Mouse (Mus musculus) neural tube, embryonic 14.5 days (tissue): ENCODE results near the gene Gm5039. TPM values are rescaled to one million over a fixed set of nuclear protein-coding genes. Genes with fewer than 3 reads are reported as not detected.
"Not testable (repeated sequence)": the region's sequence is repeated elsewhere in the genome, so short reads cannot be mapped to it uniquely, and the experiment has no call there.

ENCODE experiments used
- ATAC-seq: fragments of 200-750 bp; cut with Nextera tagmentation; 2 replicates; pipeline ENCODE4 v1.8.0; 2017; ENCODE audit warnings: low read depth, mild to moderate bottlenecking, moderate TSS enrichment, moderate library complexity
- H3K27ac ChIP-seq: fragments of 300-500 bp; sonication (generic); 2 replicates; pipeline ENCODE4 v1.5.1; 2014; ENCODE audit warnings: low read depth, mild to moderate bottlenecking, control low read depth, low read length, moderate library complexity, mixed read lengths
- H3K27me3 ChIP-seq: fragments of 300-500 bp; sonication (generic); 2 replicates; pipeline ENCODE4 v1.6.1; 2014; ENCODE audit warnings: low read length; ENCODE audit not compliant: control insufficient read depth, insufficient read depth
- H3K36me3 ChIP-seq: fragments of 300-500 bp; sonication (generic); 2 replicates; pipeline ENCODE4 v1.6.1; 2014; ENCODE audit warnings: low read length, mixed read lengths; ENCODE audit not compliant: control insufficient read depth, insufficient read depth
- H3K4me1 ChIP-seq: fragments of 300-500 bp; sonication (generic); 2 replicates; pipeline ENCODE4 v1.6.1; 2014; ENCODE audit warnings: low read length; ENCODE audit not compliant: control insufficient read depth, insufficient read depth
- H3K4me2 ChIP-seq: fragments of 300-500 bp; sonication (generic); 2 replicates; pipeline ENCODE4 v1.6.1; 2014; ENCODE audit warnings: mild to moderate bottlenecking, low read depth, low read length, control low read depth
- H3K4me3 ChIP-seq: fragments of 300-500 bp; sonication (generic); 2 replicates; pipeline ENCODE4 v1.5.1; 2014; ENCODE audit warnings: low read depth, low read length, control low read depth, mixed read lengths
- H3K9ac ChIP-seq: fragments of 300-500 bp; sonication (generic); replicated peaks from 2 replicates; pipeline ENCODE4 v1.6.1; 2014; ENCODE audit warnings: low read depth, mild to moderate bottlenecking, control low read depth, low read length, mixed read lengths
- H3K9me3 ChIP-seq: fragments of 300-500 bp; sonication (generic); 2 replicates; pipeline ENCODE4 v1.6.1; 2016; ENCODE audit warnings: low read length; ENCODE audit not compliant: control insufficient read depth
- WGBS: fragments of 180-500 bp; shearing (Covaris S2); extraction: QIAGEN DNeasy Blood & Tissue Kit; methylation state at CpG from one replicate; pipeline ENCODE4 v1.1.7; 2014; 5-methylcytosine and 5-hydroxymethylcytosine counted together
- polyA plus RNA-seq: library from polyadenylated mRNA; unstranded; fragments of >200 nt; fragmentation: Nextera tagmentation; extraction: Ambion mirVana; gene quantifications from 2 replicates; pipeline ENCODE4 v1.2.1, GENCODE M21; 2014

The Gm5039 gene
- not detected in 2 replicates for polyA plus RNA-seq

- ATAC-seq, H3K9ac ChIP-seq: not testable (repeated sequence)
- WGBS, result 95% methylated on average over 2 of the region's 2 CpGs
Observed at GRCm38 (mm10) chr12:88323926-88324325, at the start of gene Gm5039. Gm5039 (minus strand) TSS chr12:88324026.

GRCm38 (mm10) chr12:88372018-88372417, 48.2 kb upstream of the Gm5039 start:
- H3K9me3 ChIP-seq, result no peaks in the 10 kb centered on the region
- 0 out of 2 replicates have a peak, but pooled peaks have one; percentile 12 for ATAC-seq
- H3K4me3 ChIP-seq, result no peak overlapping the region
- H3K9ac ChIP-seq, result no peak overlapping the region
- no peaks in the 10 kb centered on the region for H3K4me1 ChIP-seq
- no peak overlapping the region for H3K27ac ChIP-seq
- no peaks in the 10 kb centered on the region for H3K27me3 ChIP-seq
- no peaks in the 10 kb centered on the region for H3K36me3 ChIP-seq
- no peak overlapping the region for H3K4me2 ChIP-seq
- WGBS, result 32% methylated on average over 5 of the region's 5 CpGs

More at GRCm38 (mm10) chr12:88323926-88324325, at the start of gene Gm5039:
- H3K4me3 ChIP-seq, H3K36me3 ChIP-seq, H3K4me1 ChIP-seq, H3K27me3 ChIP-seq, H3K9me3 ChIP-seq, H3K27ac ChIP-seq, H3K4me2 ChIP-seq: not testable (repeated sequence)

GRCm38 (mm10) chr12:88370321-88370720, 46.5 kb upstream of the Gm5039 start:
- not testable (repeated sequence) for H3K9me3 ChIP-seq, H3K9ac ChIP-seq, H3K27ac ChIP-seq, H3K27me3 ChIP-seq, ATAC-seq, H3K4me2 ChIP-seq, H3K36me3 ChIP-seq, H3K4me3 ChIP-seq, H3K4me1 ChIP-seq
- 7% methylated on average over 1 of the region's 1 CpGs for WGBS

DNA sequence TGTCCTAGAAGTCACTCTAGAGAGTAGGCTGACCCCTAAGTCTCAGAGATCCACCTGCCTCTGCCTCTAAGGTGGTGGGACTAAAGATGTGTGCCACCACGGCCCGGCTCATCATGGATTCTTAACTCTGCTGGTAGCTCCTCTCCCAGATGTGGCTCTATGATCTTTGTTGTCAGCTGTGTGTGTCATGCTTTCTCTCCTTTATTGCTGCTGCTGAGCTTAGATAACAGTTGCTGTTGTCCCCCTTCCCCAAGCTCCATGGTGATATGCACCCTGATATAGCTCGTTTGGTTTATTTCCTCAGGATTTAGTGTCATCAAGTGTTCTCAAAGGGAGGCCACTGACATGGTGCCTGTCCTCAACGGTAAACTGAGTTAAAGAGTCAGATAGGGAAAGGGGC, 45.9 kb upstream of the Gm5039 start:
- not testable (repeated sequence) for ATAC-seq, H3K4me2 ChIP-seq, H3K4me3 ChIP-seq, H3K9ac ChIP-seq, H3K27ac ChIP-seq, H3K36me3 ChIP-seq, H3K27me3 ChIP-seq, H3K9me3 ChIP-seq, H3K4me1 ChIP-seq
- WGBS, result 80% methylated on average over 4 of the region's 4 CpGs

DNA sequence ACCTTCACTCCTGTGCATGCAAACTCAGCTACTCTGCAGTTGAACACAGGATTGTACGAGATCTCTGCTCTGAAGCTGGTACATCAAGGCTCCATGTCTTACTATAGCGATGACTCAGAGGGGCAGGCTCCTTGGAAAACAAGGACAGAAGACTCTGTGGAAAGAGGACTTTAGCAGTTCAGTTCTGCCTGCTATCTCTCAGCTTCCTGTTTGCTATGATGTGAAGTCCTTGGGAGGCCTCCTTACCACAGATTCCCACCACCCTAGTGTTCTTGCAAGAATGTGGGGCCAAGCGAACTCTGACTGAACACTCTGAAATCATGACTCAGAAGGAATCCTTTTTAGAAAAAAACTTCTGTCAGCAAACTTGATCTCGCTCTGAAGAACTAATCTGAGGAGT, 44.8 kb upstream of the Gm5039 start:
- H3K27ac ChIP-seq, result no peak overlapping the region
- H3K36me3 ChIP-seq, result no peaks in the 10 kb centered on the region
- H3K27me3 ChIP-seq, result no peaks in the 10 kb centered on the region
- no peaks in the 10 kb centered on the region for H3K4me1 ChIP-seq
- ATAC-seq, result no peak
- H3K4me2 ChIP-seq, result no peak overlapping the region
- H3K9ac ChIP-seq, result no peak overlapping the region
- no peaks in the 10 kb centered on the region for H3K9me3 ChIP-seq
- 86% methylated on average over 4 of the region's 4 CpGs for whole genome bisulfite sequencing
- H3K4me3 ChIP-seq, result no peak overlapping the region

- no peak overlapping the region for H3K27ac ChIP-seq
- H3K9ac ChIP-seq, result no peak overlapping the region
- no peaks in the 10 kb centered on the region for H3K9me3 ChIP-seq
- H3K4me1 ChIP-seq, result no peaks in the 10 kb centered on the region
- WGBS, result 92% methylated on average over 4 of the region's 4 CpGs
- no peak for ATAC-seq
- no peak overlapping the region for H3K4me2 ChIP-seq
- no peaks in the 10 kb centered on the region for H3K36me3 ChIP-seq
- H3K4me3 ChIP-seq, result no peak overlapping the region
- H3K27me3 ChIP-seq, result no peaks in the 10 kb centered on the region
Observed at GRCm38 (mm10) chr12:88367673-88368072, 43.8 kb upstream of the Gm5039 start.

- H3K27ac ChIP-seq, result peak overlapping the region; percentile 75
Observed at GRCm38 (mm10) chr12:88361120-88361445, 37.3 kb upstream of the Gm5039 start.

GRCm38 (mm10) chr12:88360441-88361119, 36.8 kb upstream of the Gm5039 start, which contains the start of gene Adck1:
Adck1 (plus strand) TSS chr12:88360554.
- peaks cover 6% of the 10 kb centered on the region; the same call in 1 of the 2 replicates for H3K4me1 ChIP-seq
- under 1% methylated on average over 38 of the region's 38 CpGs for WGBS
- peak; percentile 98 for ATAC-seq
- no peaks in the 10 kb centered on the region for H3K36me3 ChIP-seq
- no peaks in the 10 kb centered on the region for H3K27me3 ChIP-seq
- peak within 1 kb of the TSS; percentile 75 for H3K27ac ChIP-seq
- peak within 1 kb of the TSS; percentile 73 for H3K9ac ChIP-seq
- H3K9me3 ChIP-seq, result no peaks in the 10 kb centered on the region
- peak within 1 kb of the TSS; percentile 58 for H3K4me3 ChIP-seq
- peak within 1 kb of the TSS; percentile 93 for H3K4me2 ChIP-seq

More at GRCm38 (mm10) chr12:88361120-88361445, 37.3 kb upstream of the Gm5039 start:
- 49% methylated on average over 9 of the region's 9 CpGs for WGBS
- H3K36me3 ChIP-seq, result no peaks in the 10 kb centered on the region
- H3K4me2 ChIP-seq, result peak overlapping the region; percentile 93
- ATAC-seq, result no peak
- H3K9me3 ChIP-seq, result no peaks in the 10 kb centered on the region
- H3K4me1 ChIP-seq, result peaks cover 6% of the 10 kb centered on the region; the same call in 1 of the 2 replicates
- H3K27me3 ChIP-seq, result no peaks in the 10 kb centered on the region
- peak overlapping the region; percentile 58 for H3K4me3 ChIP-seq
- peak overlapping the region; percentile 73 for H3K9ac ChIP-seq

DNA sequence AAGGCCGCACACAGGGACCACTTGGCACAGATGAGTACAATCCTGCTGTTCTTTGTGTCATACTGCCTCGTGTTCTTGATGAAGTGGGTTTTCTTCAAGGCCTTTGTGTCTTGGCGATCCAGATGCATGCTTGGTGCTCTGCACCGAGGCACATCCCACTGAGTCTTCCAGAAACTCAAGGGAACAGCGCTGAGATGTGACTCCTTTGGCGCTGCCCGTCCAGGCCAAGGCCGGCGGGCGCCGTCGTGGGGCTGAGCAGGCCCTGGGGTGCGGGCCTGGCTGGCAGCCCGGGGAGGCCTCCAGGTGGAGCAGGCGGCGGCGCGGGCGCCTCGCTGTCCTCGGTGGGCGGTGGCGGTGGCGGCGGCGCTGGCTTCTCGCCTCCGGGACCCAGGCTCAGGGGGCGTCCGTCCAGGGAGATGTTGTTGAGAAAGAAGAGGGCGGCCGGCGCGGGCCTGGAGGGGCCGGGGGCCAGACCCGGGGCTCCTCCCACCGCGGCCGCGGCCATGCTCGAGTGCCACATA, 30.4 kb upstream of the Gm5039 start:
- H3K27me3 ChIP-seq, result no peaks in the 10 kb centered on the region
- H3K4me1 ChIP-seq, result no peaks in the 10 kb centered on the region
- no peak overlapping the region for H3K9ac ChIP-seq
- no peak overlapping the region for H3K27ac ChIP-seq
- H3K4me3 ChIP-seq, result no peak overlapping the region; the same call in 1 of the 2 replicates
- no peaks in the 10 kb centered on the region for H3K9me3 ChIP-seq
- ATAC-seq, result no peak; the same call in 1 of the 2 replicates
- 19% methylated on average over 41 of the region's 41 CpGs for WGBS
- H3K4me2 ChIP-seq, result peak overlapping the region; percentile 30
- H3K36me3 ChIP-seq, result no peaks in the 10 kb centered on the region
